Mouse (Mus musculus): Measurements from ENCODE around the gene Dot1l. TPM values are rescaled to one million over a fixed set of nuclear protein-coding genes. Genes with fewer than 3 reads are reported as not detected.
A peak's percentile ranks its signal among the peaks of the same experiment; 100 is the strongest.

Dot1l gene
- total RNA-seq (2021): 10 to 100 TPM; 13.6 to 20.8 TPM
- long read RNA-seq, experiment 1, partial matches to known transcripts: 5 of 7 reads
- long read RNA-seq, experiment 1, other reads (novel, unspliced or antisense): 2 of 7 reads
- long read RNA-seq, experiment 2, partial matches to known transcripts: 4 of 10 reads
- long read RNA-seq, experiment 2, other reads (novel, unspliced or antisense): 6 of 10 reads

DNA sequence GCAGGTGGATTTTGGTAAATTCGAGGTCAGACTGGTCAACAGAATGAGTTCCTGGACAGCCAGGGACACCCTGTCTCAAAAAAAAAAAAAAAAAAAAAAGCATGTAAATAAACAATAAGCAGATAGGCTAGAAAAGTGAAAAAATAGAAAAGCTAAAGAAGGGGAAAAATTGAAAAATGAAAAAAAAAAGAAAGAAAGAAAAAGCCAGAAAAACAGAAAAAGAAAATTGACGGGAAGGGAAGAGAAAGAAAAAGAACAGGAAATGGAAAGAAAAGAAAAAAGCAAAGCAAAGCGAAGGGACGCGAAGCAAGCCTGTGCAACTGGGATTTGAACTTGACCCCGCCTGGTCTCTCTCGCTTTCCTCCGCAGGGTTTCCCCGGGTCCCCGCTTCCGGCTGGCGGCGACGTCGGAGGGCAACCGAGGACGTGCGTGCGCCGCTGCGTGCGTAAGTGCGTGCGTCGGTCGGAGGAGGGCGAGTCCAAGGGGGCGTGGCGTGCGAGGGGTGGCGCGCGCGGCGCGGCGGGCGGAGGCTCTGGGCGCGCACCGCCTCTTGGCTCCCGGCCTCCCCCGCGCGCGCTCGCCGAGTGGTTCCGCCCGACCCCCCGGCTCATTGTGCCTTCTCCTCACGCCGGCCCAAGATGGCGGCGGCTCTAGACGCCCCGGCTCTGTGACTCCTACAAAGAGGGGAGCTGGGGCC lies at the start of gene Dot1l:
Dot1l (plus strand) TSS at position 613 of the 697 bp plus-strand sequence.
- peak; percentile 97 for DNase-seq (ENCODE audit: low spot score)

DNA sequence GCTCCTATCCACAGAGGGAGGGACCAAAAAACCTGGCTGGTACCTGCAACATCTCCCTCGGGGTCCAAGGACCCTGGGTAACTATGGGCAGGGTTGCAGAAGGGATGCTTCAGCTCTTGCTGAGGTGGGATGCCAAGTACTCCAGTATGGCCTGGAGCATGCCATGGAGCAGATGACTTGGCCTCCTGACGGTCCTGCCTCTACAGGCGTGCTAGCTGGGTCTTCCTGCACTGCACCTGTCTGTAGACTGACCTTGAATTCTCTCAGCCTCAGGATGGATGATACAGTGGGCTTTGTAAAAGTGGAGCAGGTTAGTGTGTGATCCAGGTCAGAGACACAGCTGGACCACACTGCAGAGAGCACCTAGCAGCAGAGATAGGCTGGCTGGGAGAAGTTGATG lies 49.5 kb upstream of the Dot1l start:
- DNase-seq (ENCODE audit: low spot score): no peak

DNA sequence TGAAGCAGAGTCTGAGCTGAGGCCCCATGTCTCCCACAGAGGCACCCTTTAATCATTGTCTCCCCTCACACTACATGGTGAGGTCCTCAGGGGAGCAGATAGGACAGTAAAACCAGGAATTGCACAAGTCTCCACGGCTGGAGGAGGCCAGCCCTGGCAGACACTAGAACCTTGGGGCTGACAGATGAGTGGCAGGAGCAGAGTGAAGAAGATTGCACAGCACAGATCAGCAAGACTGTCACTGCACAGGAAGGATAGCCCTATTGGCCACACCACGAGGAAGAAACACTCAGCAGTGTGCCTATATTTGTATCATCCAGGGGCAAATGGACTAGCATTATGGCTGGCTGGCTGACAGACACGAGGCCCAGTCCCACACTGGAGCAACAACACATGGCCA lies 44.2 kb upstream of the Dot1l start:
- DNase-seq (ENCODE audit: low spot score): no peak

DNA sequence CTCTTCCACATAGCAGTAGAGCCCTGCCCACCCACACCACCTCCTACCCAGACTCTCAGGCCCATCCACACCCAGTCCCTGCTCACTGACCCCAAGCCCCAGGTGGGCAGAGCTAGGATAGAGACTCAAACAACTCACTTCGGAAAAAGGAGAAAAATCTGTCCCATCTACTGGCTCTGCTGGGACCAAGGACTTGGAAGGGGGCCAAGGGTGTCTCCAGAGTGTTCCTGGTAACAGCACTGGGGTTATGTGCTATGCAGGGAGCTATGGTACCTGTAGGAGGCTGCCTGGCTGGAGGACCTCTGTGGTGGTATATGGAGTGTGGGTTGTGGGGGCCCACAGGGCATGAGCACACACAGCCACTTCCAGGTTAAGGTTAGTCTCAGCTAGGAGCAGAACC lies 37.7 kb upstream of the Dot1l start:
- DNase-seq (ENCODE audit: low spot score): no peak

DNA sequence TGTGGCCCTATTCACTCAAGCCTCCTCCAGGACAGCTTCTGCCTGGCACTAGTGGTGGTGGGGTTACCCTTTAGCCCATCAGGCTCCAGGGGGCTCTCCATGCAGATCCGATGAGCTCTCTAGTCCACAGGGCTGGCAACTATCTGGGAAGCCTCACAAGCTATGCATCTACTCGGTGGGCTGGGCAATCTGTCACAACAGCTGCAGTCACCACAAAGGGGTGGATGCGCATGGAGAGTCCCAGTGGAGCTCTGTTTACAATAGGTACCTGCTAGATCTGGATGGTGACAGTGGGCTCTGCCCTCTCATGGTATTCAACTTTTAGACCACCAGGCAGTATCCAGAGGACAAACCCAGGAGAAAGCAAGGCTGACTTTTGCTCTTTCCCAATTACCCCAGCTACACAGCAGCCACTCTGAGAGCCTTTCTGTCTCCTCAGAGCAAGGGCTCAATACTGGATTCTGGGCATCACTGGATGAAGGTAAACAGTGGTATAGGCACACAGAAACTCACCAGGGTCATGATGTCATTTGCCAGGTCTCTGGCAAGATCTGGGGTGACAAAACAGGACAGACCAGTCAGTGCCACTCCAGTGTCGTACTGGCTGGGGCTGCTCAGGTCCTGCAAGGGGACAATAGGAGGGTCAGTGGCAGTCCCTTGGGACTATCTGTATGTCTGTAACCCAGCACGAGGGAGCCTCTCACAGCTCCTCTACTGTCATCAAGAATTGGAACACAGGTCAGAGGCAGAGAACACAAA lies 27.5 kb upstream of the Dot1l start:
- no peak for DNase-seq (ENCODE audit: low spot score)

DNA sequence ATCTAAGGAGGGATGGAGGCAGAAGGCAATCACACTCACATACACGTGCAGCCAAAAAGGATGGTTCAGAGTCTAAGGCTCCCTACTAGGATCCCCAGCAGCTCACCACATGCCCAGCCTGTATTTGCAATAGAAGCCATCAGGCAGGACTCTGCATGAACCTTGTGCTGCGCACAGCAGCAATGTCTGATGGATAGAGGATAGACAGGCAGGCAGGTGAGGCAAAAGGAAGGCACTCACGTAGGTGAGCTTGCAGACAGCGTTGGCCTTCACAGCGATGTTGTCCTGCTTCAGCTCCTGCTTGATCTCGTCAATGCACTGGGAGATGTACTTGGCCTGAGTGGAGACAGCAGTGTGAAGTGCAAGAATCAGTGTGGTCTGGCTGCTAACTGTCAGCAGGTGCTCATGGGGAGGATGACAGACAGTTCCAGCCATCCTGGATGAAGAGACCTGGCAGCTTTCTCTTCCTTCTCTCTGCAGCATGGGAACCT lies 22.4 kb upstream of the Dot1l start:
- DNase-seq (ENCODE audit: low spot score): peak; percentile 40

DNA sequence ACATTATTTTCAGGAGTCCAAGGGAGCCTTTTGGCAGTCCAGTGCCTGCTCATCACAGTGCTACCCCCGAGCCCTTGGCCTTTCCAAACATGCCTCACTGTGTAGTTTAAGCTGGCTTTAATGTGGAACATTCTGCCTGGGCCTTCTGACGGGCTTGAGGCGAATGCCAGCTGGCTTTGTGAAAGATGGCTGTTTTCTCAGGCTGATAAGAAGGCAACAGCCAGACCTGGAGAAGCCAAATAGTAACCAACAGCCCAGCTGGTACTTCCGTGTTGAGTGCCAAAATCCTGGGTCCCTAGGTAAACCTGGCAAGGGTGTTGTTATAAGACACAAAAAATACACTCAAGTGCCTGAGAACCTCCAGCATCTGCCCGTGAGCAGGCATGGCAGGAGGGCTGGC lies 18.3 kb upstream of the Dot1l start:
- no peak for DNase-seq (ENCODE audit: low spot score)

DNA sequence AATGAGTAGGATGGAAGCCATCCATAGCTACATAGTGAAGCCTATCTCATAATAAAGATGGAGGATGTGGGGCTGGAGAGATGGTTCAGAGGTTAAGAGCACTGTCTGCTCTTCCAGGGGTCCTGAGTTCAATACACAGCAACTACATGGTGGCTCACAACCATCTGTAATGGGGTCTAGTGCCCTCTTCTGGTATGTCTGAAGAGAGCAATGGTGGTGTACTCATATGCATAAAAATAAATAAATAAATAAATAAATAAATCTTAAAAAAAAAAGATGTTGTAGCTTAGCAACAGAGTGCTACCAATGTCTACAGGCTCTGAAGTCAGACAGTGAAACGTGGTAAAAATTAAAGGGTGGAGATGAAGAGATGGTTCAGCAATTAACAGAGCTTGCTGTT lies 16.3 kb upstream of the Dot1l start:
- DNase-seq (ENCODE audit: low spot score): no peak

DNA sequence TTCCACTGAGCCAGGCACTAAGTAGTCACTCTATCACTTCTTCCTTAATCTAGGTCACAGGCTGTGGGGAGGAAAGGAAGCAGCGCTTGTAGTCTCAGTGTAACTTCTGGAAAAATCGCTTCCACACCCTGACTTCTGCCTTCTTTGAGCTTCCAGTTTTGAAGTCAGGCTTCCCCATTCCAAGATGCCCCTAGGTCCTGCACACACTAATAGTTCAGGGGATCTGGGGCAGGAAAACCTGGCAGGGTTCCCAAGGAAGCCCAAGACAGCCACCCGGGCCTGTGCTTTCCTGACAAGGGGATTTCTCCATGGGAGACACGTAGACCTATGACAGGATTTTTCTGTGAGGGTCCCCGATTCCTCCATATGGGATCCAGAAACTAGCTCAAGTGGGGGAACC lies 13.9 kb upstream of the Dot1l start:
- no peak for DNase-seq (ENCODE audit: low spot score)

DNA sequence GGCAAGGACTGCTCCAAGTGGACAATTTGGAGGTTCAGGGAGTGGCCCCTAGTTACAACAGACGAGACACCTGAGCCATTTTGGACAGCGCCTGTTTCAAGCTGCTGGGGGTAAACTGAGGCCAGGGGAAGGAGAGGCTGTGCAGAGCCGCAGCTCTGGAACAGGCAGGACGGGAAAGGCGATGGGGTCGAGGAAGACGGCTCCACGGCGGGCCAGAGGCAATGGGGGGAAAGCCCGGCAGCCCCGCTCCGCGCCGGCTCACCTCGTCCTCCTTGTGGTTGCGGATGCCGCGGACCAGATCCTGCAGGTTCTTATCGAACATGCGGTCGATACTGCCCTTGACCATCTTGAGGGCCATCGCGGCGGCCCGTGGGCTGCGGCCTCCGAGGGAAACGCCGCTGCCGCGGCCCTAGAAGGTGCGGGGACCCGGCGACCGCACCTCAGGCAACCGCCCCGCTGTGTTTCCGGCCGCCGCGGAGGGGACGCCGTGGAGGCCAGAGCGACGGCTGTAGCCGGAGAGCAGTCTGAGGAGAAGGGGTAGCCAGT lies 13.3 kb upstream of the Dot1l start:
- no peak for DNase-seq (ENCODE audit: low spot score)

DNA sequence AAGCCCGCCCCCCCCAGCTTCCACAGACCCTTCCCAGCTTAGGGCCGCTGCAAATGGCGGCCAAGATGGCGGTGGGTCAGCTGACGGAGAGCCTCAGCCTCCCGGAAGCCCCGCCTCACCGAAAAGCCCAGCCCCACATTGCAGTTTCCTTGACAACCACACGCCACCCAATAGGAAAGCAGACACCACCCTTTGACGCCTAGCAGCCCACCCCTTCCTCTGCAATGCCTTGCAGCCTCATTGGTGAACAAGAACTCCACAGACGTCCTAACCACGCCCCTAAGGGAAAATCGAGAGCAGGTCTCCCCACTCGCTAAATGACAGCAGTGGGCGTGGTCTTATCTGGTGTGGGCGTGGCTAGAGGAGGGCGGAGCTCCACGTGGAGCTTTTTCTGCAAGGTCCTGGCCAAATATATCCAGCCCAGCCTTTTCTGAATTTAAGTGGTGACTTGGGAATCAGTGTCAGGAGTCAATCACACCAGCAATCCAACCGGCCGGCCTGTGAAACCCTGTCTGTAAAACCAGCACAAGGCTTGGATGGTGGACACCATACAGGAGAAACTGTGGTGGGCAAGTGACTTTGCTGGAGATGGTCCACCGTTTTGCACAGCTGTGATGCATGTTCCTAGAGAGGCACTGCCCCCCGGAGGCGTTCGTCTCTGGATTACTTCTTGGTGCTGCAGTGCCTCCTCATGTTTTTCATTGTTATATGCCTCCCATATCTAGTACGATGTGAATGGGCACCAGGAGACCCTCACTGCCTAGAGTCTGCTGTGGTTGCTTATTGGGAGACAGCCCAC lies 12.6 kb upstream of the Dot1l start, which contains the start of gene Ap3d1:
Ap3d1 (minus strand) TSS at position 85 of the 799 bp plus-strand sequence.
- peak; percentile 99 for DNase-seq (ENCODE audit: low spot score)

DNA sequence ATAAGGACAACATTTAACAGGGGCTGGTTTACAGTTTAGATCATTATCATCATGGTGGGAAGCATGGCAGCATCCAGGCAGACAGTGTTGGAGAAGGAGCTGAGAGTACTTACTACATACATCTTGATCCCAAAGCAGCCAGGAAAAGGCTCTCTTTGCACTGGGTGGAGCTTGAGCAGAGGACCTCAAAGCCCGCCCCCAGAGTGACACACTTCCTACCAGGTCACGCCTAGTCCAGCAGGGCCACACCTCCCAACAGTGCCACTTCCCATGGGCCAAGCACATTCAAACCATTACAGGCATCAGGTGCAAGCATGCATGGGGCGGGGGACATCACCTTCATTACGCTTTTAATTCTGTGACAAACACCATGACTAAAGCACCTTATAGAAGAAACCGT lies 10.7 kb upstream of the Dot1l start:
- DNase-seq (ENCODE audit: low spot score): peak; percentile 43

DNA sequence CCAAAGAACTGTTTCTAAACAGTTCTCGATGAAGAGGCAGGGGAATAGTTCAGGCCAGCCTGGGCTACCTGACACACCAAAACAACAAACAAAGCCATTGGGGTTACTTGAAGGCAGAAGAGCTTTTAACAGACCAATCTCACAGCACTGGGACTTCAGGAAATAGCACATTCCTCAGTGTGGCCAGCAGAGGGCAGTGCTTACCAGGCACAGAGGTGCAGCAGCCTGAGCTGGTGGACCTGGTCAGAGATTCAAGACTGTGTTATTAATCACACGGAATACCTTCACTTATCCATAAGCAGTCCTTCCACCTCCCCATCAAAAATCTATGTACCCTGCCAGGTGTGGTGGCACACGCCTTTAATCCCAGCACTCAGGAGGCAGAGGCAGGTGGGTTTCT lies 7.6 kb upstream of the Dot1l start:
- peak; percentile 79 for DNase-seq (ENCODE audit: low spot score)

DNA sequence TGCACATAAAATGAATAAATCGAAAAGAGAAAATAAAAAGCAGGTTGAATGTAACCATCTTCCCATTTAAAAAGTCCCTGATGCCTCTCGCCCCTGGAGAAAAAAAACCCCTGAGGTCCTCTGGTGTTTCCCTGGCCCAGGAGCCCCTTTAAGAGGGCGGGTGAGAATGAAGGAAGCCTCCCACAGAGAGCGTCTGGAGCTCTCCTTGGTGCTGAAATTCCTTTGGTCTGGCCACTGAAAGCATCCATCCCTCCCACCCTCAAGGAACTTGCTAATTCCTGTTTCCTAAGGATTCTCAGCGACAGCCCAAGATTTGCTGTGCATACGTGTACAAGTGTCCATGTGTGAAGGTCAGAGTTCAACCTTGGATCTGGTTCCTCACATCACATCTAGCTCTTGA lies 6.4 kb upstream of the Dot1l start:
- peak; percentile 55 for DNase-seq (ENCODE audit: low spot score)

DNA sequence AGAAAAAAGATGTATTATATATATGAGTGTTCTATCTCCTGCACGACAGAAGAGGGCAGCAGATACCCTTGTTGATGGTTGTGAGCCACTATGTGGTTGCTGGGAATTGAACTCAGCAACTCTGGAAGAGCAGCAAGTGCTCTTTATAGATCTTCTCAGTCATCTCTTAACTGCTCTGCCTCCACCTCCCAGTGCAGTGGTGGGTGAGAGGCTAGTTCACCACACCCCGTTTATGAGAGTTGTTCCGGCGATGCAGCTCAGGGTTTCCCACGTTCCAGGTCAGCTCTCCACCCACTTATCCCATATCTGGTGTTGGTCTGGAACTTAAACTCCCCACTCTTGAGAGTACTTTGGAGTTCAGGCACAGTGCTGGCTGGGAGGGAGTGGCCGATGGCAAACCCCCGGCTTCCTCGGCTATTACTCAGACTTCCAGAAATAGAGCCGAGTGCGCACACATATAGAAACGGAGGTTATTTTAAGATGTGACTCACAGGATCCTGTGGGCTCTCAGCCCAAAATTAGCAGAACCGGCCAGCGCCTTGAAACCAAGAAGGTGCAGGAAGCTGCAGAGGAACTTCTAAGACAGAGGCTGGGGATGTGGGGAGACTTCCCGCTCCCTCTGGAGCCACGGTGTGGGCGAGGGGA lies 3.7 kb upstream of the Dot1l start:
- DNase-seq (ENCODE audit: low spot score): peak; percentile 91

DNA sequence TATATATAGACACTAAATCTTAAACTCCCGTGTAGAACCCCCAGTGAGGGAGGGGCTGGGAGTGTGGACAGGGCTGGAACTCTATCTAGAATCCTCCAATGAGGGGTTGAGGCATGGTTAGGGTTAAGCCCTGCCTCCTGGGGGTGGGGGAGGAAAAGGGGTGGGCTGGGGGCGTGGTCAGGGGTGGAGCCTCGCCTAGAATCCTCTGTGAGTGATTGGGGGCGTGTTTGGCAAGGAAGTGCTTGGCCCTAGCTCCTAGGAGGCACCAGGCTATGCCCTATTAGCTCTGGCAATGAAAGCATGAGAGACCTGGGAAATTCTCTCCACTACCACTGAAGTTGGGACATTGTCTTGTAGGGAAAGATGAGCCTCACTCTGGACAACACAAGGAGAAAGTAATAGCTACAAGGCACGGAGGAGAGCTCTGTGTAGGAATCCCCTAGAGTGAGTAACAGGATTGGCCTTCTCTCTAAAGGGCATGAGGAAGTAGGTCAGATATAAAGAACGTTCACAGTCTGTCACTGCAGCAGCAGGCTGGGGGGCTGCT lies 2.9 kb upstream of the Dot1l start:
- DNase-seq (ENCODE audit: low spot score): peak; percentile 73

DNA sequence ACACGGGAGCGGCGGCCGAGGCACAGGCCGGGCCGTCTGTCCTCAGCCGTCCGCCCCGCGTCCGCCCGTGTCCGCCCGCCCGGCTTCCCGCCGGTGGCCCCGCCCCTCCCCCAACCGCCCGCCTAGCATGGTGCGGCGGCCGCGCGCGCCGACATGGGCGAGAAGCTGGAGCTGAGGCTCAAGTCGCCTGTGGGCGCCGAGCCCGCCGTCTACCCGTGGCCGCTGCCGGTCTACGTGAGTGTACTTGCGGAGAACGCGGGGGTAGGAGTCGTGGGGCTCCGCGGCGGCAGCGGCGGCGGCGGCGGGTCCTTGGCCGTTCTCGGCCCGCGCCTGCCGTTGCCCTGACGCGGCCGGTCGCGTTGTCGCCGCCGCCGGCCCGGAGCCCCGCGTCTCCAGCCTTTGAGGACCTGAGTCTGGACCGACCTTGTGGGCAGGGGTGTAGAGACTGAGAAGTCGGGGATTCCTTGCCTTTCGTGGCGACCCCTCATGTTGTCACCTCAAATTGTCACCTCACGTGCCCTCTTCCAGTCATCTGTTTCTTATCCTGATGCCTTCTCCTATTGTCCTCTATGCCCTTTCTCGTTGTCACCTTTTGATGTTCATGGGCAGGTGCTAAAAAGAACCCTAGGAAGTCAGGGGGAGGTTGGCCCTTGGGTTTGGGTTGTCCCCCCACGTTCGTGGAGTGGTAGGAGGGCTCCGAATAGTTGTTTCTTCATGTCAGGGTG lies 447 bp downstream of the Dot1l start:
- DNase-seq (ENCODE audit: low spot score): no peak

DNA sequence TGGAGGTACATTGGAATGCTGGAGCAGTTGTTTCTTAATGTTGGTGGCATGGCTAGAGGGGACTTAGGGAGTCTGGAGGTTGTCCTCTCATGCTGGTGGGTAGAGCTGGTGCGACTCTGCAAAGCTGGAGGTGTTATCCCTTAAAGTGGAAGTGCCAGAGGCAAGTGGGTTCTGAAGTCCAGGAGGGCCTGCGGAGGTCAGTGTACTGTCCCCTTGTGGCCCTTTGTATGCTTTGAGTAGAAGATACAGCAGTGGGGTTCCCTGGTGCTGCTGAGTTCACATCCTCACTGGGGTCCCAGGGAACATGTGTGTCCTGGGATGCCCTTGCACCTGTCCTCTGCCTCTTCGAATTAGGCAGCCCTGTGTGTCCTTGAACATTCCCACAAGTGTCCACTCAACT lies 1.1 kb downstream of the Dot1l start:
- no peak for DNase-seq (ENCODE audit: low spot score)

DNA sequence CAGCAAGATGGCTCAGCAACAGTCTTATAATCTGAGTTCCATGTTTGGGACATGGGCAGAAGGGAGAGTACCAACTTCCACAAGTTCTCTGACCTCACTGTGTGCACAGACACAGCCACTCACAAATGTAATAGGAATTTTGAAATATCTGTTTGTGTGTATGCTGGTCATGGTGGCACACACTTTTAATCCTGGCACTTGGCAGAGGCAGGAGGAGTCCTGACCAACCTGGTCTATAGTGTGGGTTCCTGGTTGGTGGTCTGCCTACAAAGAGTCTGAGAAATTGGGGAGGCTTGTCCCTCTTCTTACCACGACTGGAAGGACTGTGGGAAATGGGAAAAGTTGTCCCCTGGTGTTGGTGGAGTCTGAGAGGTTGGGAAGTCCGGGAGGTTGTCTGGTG lies 1.5 kb downstream of the Dot1l start:
- no peak for DNase-seq (ENCODE audit: low spot score)

DNA sequence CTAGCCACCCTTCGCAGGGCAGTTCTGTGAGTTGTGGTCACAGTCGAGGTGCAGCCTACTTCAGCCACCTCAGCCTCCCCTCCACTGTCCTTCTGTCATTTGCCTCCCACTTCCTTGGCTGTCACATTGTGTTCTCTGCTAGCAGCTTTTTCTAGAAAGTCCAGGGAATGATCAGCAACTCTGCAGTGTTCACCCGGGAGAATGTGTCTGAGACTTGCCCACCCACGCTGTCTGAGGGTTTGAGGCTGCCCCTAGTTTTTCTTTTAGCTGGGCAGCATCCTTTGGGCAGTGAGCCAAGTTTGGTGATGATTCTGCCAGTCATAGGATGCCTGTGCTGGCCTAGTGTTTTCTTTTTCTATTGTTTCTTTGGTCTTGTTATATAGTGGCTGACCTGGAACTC lies 2.0 kb downstream of the Dot1l start:
- DNase-seq (ENCODE audit: low spot score): no peak

Data from gastrocnemius, adult 18-20 months (tissue).